8 mouse cellular contexts compared by ENCODE assay signal in genomic region chr19:6085417-6085879, GRCm38 (mm10). TPM values are rescaled to one million over a fixed set of nuclear protein-coding genes. Genes with fewer than 3 reads are reported as not detected.
A peak's percentile ranks its signal among the peaks of the same experiment; 100 is the strongest.
DNase-seq lines count a peak whose midpoint lies in the region; ATAC-seq and TF ChIP-seq lines count a peak whose summit lies in the region.

No protein-coding gene starts in this region.

- peak overlapping the region; percentile 83 for H3K4me3 ChIP-seq in heart, embryonic 12.5 days
- peak overlapping the region; percentile 70 for H3K4me3 ChIP-seq in kidney, postnatal 0 days (replicated peaks; ENCODE audit: low read depth, low read length)
- H3K4me3 ChIP-seq in spleen, adult 2 months (ENCODE audit: extremely low read depth, insufficient read depth, insufficient read length): peak overlapping the region; percentile 62

- H3K4me1 ChIP-seq in heart, embryonic 12.5 days (replicated peaks): peaks cover 17% of the 10 kb centered on the region
- H3K4me1 ChIP-seq in kidney, postnatal 0 days (replicated peaks; ENCODE audit: insufficient read depth, low read length): 0 out of 2 replicates have a peak, but pooled peaks cover 6% of the 10 kb centered on the region
- H3K4me1 ChIP-seq in spleen, adult 2 months (ENCODE audit: control insufficient read depth, insufficient read depth, insufficient read length): peaks cover 4% of the 10 kb centered on the region; the same call in 1 of the 2 replicates

- H3K9me3 ChIP-seq in heart, embryonic 12.5 days (replicated peaks): no peaks in the 10 kb centered on the region
- H3K9me3 ChIP-seq in kidney, postnatal 0 days (replicated peaks; ENCODE audit: low read length): no peaks in the 10 kb centered on the region

- peak overlapping the region; percentile 81 for H3K9ac ChIP-seq in heart, embryonic 12.5 days
- peak overlapping the region; percentile 48 for H3K9ac ChIP-seq in kidney, postnatal 0 days (ENCODE audit: low read depth, low read length)

- DNase-seq in heart, adult 11 months: peak; percentile 95
- no peak for DNase-seq in heart, adult 9 months (ENCODE audit: low spot score in 2 of 2)
- DNase-seq in brain, embryonic 14.5 days (ENCODE audit: low read depth): peak; percentile 82
- DNase-seq in kidney, postnatal 0 days (ENCODE audit: low spot score): peak; percentile 92
- DNase-seq in lung, postnatal 4 days: peak; percentile 69 to 74
- peak in 1 of 2 experiments; percentile 62 for DNase-seq in spleen, adult 2 months (ENCODE audit: low read depth in 1 of 2, low spot score in 2 of 2)
- no peak for DNase-seq in right cerebral cortex, adult 18-20 months

- WGBS in heart, embryonic 12.5 days: under 1% methylated on average over 17 of the region's 17 CpGs
- WGBS in kidney, postnatal 0 days: under 1% methylated on average over 17 of the region's 17 CpGs
- whole genome bisulfite sequencing in spleen, adult 2 months: under 1% methylated on average over 17 of the region's 17 CpGs

- peak overlapping the region; percentile 86 for H3K4me2 ChIP-seq in heart, embryonic 12.5 days
- peak overlapping the region; percentile 85 for H3K4me2 ChIP-seq in kidney, postnatal 0 days (ENCODE audit: low read length)

- peaks cover 55% of the 10 kb centered on the region for H3K36me3 ChIP-seq in heart, embryonic 12.5 days
- peaks cover 26% of the 10 kb centered on the region for H3K36me3 ChIP-seq in kidney, postnatal 0 days (ENCODE audit: insufficient read depth, low read length)
- peaks cover 14% of the 10 kb centered on the region for H3K36me3 ChIP-seq in spleen, adult 2 months (ENCODE audit: control insufficient read depth, insufficient read depth, low read length)

- H3K27me3 ChIP-seq in heart, embryonic 12.5 days (replicated peaks): no peaks in the 10 kb centered on the region
- H3K27me3 ChIP-seq in kidney, postnatal 0 days (ENCODE audit: insufficient read depth, low read length): no peaks in the 10 kb centered on the region
- no peaks in the 10 kb centered on the region for H3K27me3 ChIP-seq in spleen, adult 2 months (ENCODE audit: control insufficient read depth, insufficient read depth, low read length)

- TF ChIP-seq CTCF in brain, embryonic 14.5 days (IDR thresholded peaks at IDR 0.05; ENCODE audit: borderline replicate concordance, extremely low read depth, insufficient read depth, insufficient read length): no peak
- TF ChIP-seq CTCF in kidney, postnatal 0 days (IDR thresholded peaks at IDR 0.05; ENCODE audit: low read depth): no peak
- TF ChIP-seq CTCF in spleen, adult 2 months (IDR thresholded peaks at IDR 0.05; ENCODE audit: extremely low read depth, insufficient read depth, insufficient read length, insufficient replicate concordance): no peak

- TF ChIP-seq POLR2A in brain, embryonic 14.5 days (IDR thresholded peaks at IDR 0.05; ENCODE audit: borderline replicate concordance, extremely low read depth, insufficient read depth, insufficient read length, poor library complexity, severe bottlenecking): no peak
- no peak for TF ChIP-seq POLR2A in spleen, adult 2 months (IDR thresholded peaks at IDR 0.05; ENCODE audit: low read depth, low read length)

- peak; percentile 80 for ATAC-seq in heart, embryonic 12.5 days (ENCODE audit: insufficient number of reproducible peaks, low FRiP score)
- ATAC-seq in kidney, postnatal 0 days (replicated peaks; ENCODE audit: low FRiP score, low read depth): peak; percentile 78

- H3K27ac ChIP-seq in heart, embryonic 12.5 days (ENCODE audit: poor library complexity, severe bottlenecking): peak overlapping the region; percentile 53; the same call in 1 of the 2 replicates
- peak overlapping the region; percentile 70 for H3K27ac ChIP-seq in kidney, postnatal 0 days
- H3K27ac ChIP-seq in spleen, adult 2 months (ENCODE audit: insufficient read depth, low read length): no peak overlapping the region

RNA-seq across cellular contexts. Expression of gene Cdca5, which starts 0.7 kb away (rescaled TPM):
- polyA plus RNA-seq in brain, embryonic 14.5 days (2012; rRNA removed): 9.7 and 16.3 TPM in 2 replicates
- 27.4 and 27.7 TPM in 2 replicates for polyA plus RNA-seq in heart, embryonic 12.5 days (2016; fragmentation: Nextera tagmentation; extraction: Ambion mirVana)
- 16.1 and 19.4 TPM in 2 replicates for polyA plus RNA-seq in kidney, postnatal 0 days (2015; fragmentation: Nextera tagmentation; extraction: Ambion mirVana)
- polyA plus RNA-seq in spleen, adult 2 months (2012; rRNA removed): 3.6 and 4.4 TPM in 2 replicates

RNA-seq across cellular contexts. Expression of gene Zfpl1, which starts 0.7 kb away (rescaled TPM):
- polyA plus RNA-seq in brain, embryonic 14.5 days (2012; rRNA removed): 103 and 127 TPM in 2 replicates
- polyA plus RNA-seq in heart, embryonic 12.5 days (2016; fragmentation: Nextera tagmentation; extraction: Ambion mirVana): 48.9 and 52.4 TPM in 2 replicates
- 71.7 and 74.3 TPM in 2 replicates for polyA plus RNA-seq in kidney, postnatal 0 days (2015; fragmentation: Nextera tagmentation; extraction: Ambion mirVana)
- 66.9 and 85.9 TPM in 2 replicates for polyA plus RNA-seq in spleen, adult 2 months (2012; rRNA removed)

RNA-seq across cellular contexts. Expression of gene Gm28374, which starts 3.4 kb away (rescaled TPM):
- 2.5 and 3.1 TPM in 2 replicates for polyA plus RNA-seq in brain, embryonic 14.5 days (2012; rRNA removed)
- 1.2 and 1.3 TPM in 2 replicates for polyA plus RNA-seq in heart, embryonic 12.5 days (2016; fragmentation: Nextera tagmentation; extraction: Ambion mirVana)
- 0.70 and 0.84 TPM in 2 replicates for polyA plus RNA-seq in kidney, postnatal 0 days (2015; fragmentation: Nextera tagmentation; extraction: Ambion mirVana)
- 0.46 TPM in 1 of 2 replicates, not detected in the other for polyA plus RNA-seq in spleen, adult 2 months (2012; rRNA removed)

RNA-seq across cellular contexts. Expression of gene Tmem262, which starts 5.6 kb away (rescaled TPM):
- polyA plus RNA-seq in brain, embryonic 14.5 days (2012; rRNA removed): not detected in 2 replicates
- polyA plus RNA-seq in heart, embryonic 12.5 days (2016; fragmentation: Nextera tagmentation; extraction: Ambion mirVana): not detected in 2 replicates
- not detected in 2 replicates for polyA plus RNA-seq in kidney, postnatal 0 days (2015; fragmentation: Nextera tagmentation; extraction: Ambion mirVana)
- polyA plus RNA-seq in spleen, adult 2 months (2012; rRNA removed): 0.34 TPM in 1 of 2 replicates, not detected in the other

RNA-seq across cellular contexts. Expression of gene Vps51, which starts 8.4 kb away (rescaled TPM):
- polyA plus RNA-seq in brain, embryonic 14.5 days (2012; rRNA removed): 95.4 and 109 TPM in 2 replicates
- polyA plus RNA-seq in heart, embryonic 12.5 days (2016; fragmentation: Nextera tagmentation; extraction: Ambion mirVana): 45.1 and 50.2 TPM in 2 replicates
- 57.8 and 61.4 TPM in 2 replicates for polyA plus RNA-seq in kidney, postnatal 0 days (2015; fragmentation: Nextera tagmentation; extraction: Ambion mirVana)
- polyA plus RNA-seq in spleen, adult 2 months (2012; rRNA removed): 72.9 and 85.0 TPM in 2 replicates

Comparison
In these comparisons a context has a peak if more than half of its experiments do, and no peak if none do; other contexts are left out.
1. DNase-seq: peak in heart, adult 11 months (single experiment), brain, embryonic 14.5 days (single experiment), kidney, postnatal 0 days (single experiment) and lung, postnatal 4 days (2 of 2); none in heart, adult 9 months (0 of 2) and right cerebral cortex, adult 18-20 months (single experiment).
2. Peak in every context shown above with its lines, with median percentiles within 50 percentile points of each other: H3K4me3 ChIP-seq.